Mouse (Mus musculus): ENCODE measurements at regions not wholly inside any gene's neighbourhood (a gene's known extent, or its start where the extent isn't known, plus 50 kb on each side); places are given as distances from the start of the nearest gene placed in this dataset.

GRCm38 (mm10) chr2:105613243-105613642, 55.5 kb upstream of the Pax6 start:
- H3K27ac ChIP-seq (replicated peaks): no peak overlapping the region
- peaks cover 24% of the 10 kb centered on the region for H3K4me1 ChIP-seq
- H3K9ac ChIP-seq (replicated peaks): no peak overlapping the region
- ATAC-seq (ENCODE audit: low FRiP score): no peak
- 53% methylated on average over 6 of the region's 6 CpGs for WGBS
- H3K4me2 ChIP-seq: no peak overlapping the region
- H3K27me3 ChIP-seq (replicated peaks): peaks cover 46% of the 10 kb centered on the region
- H3K36me3 ChIP-seq: no peaks in the 10 kb centered on the region
- no peak overlapping the region for H3K4me3 ChIP-seq (replicated peaks)
- H3K9me3 ChIP-seq (replicated peaks): no peaks in the 10 kb centered on the region

DNA sequence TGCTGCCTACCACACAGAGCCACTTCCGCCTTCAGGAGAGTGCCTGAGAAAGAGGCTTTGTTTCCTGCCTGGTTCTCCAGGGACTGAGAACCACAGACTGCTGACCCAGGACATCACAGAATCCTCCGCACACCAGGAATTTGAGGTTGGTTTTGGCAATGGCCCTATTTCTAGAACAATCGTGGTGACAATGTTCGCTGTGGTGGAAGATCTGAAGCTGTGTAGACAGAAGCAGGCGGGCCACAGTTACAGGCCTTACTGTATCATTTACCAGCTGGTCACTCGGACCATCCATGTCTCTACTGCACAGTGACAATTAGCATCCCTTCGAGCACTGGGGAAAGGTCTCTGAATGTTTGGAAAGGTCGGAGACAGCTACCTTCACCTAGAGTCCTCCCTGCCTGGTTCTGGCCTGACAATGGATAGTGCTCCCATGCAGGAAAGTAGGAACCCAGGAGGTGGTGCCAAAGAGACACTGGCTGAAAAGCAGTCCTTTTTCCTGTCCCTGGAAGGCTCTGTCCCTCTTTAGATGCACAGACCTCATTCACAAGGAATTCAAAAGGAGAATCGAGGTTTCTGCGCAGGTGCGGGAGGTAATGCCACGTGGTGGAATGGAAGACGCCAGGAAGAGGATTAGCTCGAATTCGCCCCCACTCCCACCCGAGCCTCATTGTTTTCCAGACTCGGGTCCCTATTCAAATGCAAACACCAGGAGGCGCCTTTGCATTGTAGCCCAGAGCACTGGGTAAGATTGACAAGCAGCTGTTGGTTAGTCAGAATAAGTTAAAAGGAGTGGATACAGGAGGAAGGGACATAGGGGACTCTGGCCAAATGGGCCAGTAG, 52.6 kb upstream of the Pax6 start:
- ATAC-seq (ENCODE audit: low FRiP score): peak; percentile 68
- H3K9ac ChIP-seq (replicated peaks): peak overlapping the region; percentile 29; the same call in 1 of the 2 replicates
- peak overlapping the region; percentile 49 for H3K4me2 ChIP-seq
- H3K4me1 ChIP-seq: peaks cover 21% of the 10 kb centered on the region
- peak overlapping the region; percentile 14; the same call in 1 of the 2 replicates for H3K4me3 ChIP-seq (replicated peaks)
- no peaks in the 10 kb centered on the region for H3K36me3 ChIP-seq
- H3K9me3 ChIP-seq (replicated peaks): no peaks in the 10 kb centered on the region
- WGBS: 28% methylated on average over 18 of the region's 18 CpGs
- no peak overlapping the region for H3K27ac ChIP-seq (replicated peaks)
- H3K27me3 ChIP-seq (replicated peaks): peaks cover 32% of the 10 kb centered on the region
